Mouse (Mus musculus) hindbrain, embryonic 16.5 days (tissue): ENCODE results near the gene March10. TPM values are rescaled to one million over a fixed set of nuclear protein-coding genes. Genes with fewer than 3 reads are reported as not detected.
A peak's percentile ranks its signal among the peaks of the same experiment; 100 is the strongest.

Source experiments
- ATAC-seq: fragments of 200-750 bp; cut with Nextera tagmentation; 2 replicates; pipeline ENCODE4 v1.8.0; 2017; ENCODE audit warnings: moderate TSS enrichment, moderate library complexity
- H3K27ac ChIP-seq: fragments of 300-500 bp; sonication (generic); 2 replicates; pipeline ENCODE4 v1.5.1; 2014; ENCODE audit warnings: low read depth, mild to moderate bottlenecking, control low read depth, low read length, moderate library complexity
- H3K27me3 ChIP-seq: fragments of 300-500 bp; sonication (generic); replicated peaks from 2 replicates; pipeline ENCODE4 v1.6.1; 2014; ENCODE audit warnings: low read length; ENCODE audit not compliant: control insufficient read depth, insufficient read depth
- H3K36me3 ChIP-seq: fragments of 300-500 bp; sonication (generic); 2 replicates; pipeline ENCODE4 v1.6.1; 2014; ENCODE audit warnings: mild to moderate bottlenecking, low read length, moderate library complexity, mixed read lengths; ENCODE audit not compliant: control insufficient read depth, insufficient read depth
- H3K4me1 ChIP-seq: fragments of 300-500 bp; sonication (generic); 2 replicates; pipeline ENCODE4 v1.6.1; 2014; ENCODE audit warnings: low read depth, low read length; ENCODE audit not compliant: control insufficient read depth, insufficient read depth
- H3K4me2 ChIP-seq: fragments of 300-500 bp; sonication (generic); 2 replicates; pipeline ENCODE4 v1.6.1; 2014; ENCODE audit warnings: mild to moderate bottlenecking, low read length, control low read depth, moderate library complexity
- H3K4me3 ChIP-seq: fragments of 300-500 bp; sonication (generic); 2 replicates; pipeline ENCODE4 v1.5.1; 2014; ENCODE audit warnings: mild to moderate bottlenecking, low read length, control low read depth, moderate library complexity
- H3K9ac ChIP-seq: fragments of 300-500 bp; sonication (generic); 2 replicates; pipeline ENCODE4 v1.6.1; 2014; ENCODE audit warnings: low read depth, mild to moderate bottlenecking, control low read depth, low read length, moderate library complexity
- H3K9me3 ChIP-seq: fragments of 300-500 bp; sonication (generic); 2 replicates; pipeline ENCODE4 v1.6.1; 2014; ENCODE audit warnings: mild to moderate bottlenecking, low read length, moderate library complexity; ENCODE audit not compliant: control insufficient read depth
- WGBS: fragments of 180-500 bp; shearing (Covaris S2); extraction: QIAGEN DNeasy Blood & Tissue Kit; methylation state at CpG from one replicate; pipeline ENCODE4 v1.1.7; 2014; 5-methylcytosine and 5-hydroxymethylcytosine counted together
- polyA plus RNA-seq: library from polyadenylated mRNA; unstranded; fragments of >200 nt; fragmentation: Nextera tagmentation; extraction: Ambion mirVana; gene quantifications from 2 replicates; pipeline ENCODE4 v1.2.1, GENCODE M21; 2015

Gene March10
- polyA plus RNA-seq, 1 experiment from 2014 or later = 0.38 TPM

DNA sequence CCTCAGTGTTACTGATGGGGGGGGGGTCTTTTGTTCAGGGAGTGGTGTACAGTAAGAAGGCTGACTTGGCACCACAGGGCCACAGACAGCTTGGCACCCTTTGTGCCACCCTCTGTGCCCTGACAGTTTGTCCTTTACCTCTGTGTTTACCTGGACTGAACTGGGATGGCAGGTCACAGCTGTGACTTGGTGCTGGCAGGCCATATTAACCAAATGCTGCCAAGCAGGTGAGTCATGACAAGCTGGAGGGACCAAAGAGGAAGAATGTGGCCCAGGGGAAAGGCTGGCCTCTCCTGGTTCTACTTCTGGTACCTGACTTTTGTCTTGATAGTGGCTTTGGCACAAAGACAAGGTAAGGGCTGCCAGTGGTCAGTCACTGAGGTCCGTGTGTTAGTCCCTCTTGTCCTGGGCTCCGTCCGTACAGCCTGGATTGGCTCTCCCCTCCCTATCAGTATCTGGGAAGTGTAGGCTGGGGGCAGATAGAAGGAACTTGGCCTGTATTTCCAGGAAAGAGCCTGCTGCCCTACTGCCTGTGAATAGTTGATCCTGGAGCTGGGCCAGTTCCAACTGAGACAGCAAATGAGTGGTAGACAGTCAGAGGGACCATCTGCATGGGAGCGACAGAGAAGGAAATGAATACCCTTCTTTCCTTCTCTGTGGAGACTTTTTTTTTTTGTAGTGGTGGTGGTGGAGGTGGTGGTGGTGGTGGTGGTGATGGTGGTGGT is 94.3 kb downstream of the March10 start:
- Histone ChIP-seq H3K27ac (no peak overlapping the region), H3K4me2 (no peak overlapping the region), H3K27me3 (no peaks in the 10 kb centered on the region), H3K9ac (no peak overlapping the region), H3K36me3 (no peaks in the 10 kb centered on the region), H3K4me1 (peaks cover 23% of the 10 kb centered on the region), H3K9me3 (no peaks in the 10 kb centered on the region), H3K4me3 (no peak overlapping the region)
- WGBS = 75% methylated on average over 4 of the region's 4 CpGs
- no peak for ATAC-seq

GRCm38 (mm10) chr11:105356301-105356700 is 100.2 kb downstream of the March10 start:
- 73% methylated on average over 7 of the region's 7 CpGs for WGBS
- H3K9me3 ChIP-seq = no peaks in the 10 kb centered on the region
- H3K36me3 ChIP-seq = no peaks in the 10 kb centered on the region
- H3K4me3 ChIP-seq = no peak overlapping the region
- peaks cover 6% of the 10 kb centered on the region for H3K4me1 ChIP-seq
- H3K27me3 ChIP-seq = no peaks in the 10 kb centered on the region
- H3K9ac ChIP-seq = no peak overlapping the region
- no peak overlapping the region for H3K27ac ChIP-seq
- no peak for ATAC-seq
- no peak overlapping the region for H3K4me2 ChIP-seq

- H3K9me3 ChIP-seq = no peaks in the 10 kb centered on the region
- H3K4me3 ChIP-seq = no peak overlapping the region
- ATAC-seq = no peak
- 87% methylated on average over 4 of the region's 4 CpGs for WGBS
- peaks cover 6% of the 10 kb centered on the region for H3K4me1 ChIP-seq
- no peak overlapping the region; the same call in 1 of the 2 replicates for H3K27ac ChIP-seq
- H3K9ac ChIP-seq = no peak overlapping the region
- no peaks in the 10 kb centered on the region for H3K36me3 ChIP-seq
- H3K27me3 ChIP-seq = no peaks in the 10 kb centered on the region
- H3K4me2 ChIP-seq = no peak overlapping the region
These were observed 102.6 kb downstream of the March10 start for GRCm38 (mm10) chr11:105353891-105354280.

DNA sequence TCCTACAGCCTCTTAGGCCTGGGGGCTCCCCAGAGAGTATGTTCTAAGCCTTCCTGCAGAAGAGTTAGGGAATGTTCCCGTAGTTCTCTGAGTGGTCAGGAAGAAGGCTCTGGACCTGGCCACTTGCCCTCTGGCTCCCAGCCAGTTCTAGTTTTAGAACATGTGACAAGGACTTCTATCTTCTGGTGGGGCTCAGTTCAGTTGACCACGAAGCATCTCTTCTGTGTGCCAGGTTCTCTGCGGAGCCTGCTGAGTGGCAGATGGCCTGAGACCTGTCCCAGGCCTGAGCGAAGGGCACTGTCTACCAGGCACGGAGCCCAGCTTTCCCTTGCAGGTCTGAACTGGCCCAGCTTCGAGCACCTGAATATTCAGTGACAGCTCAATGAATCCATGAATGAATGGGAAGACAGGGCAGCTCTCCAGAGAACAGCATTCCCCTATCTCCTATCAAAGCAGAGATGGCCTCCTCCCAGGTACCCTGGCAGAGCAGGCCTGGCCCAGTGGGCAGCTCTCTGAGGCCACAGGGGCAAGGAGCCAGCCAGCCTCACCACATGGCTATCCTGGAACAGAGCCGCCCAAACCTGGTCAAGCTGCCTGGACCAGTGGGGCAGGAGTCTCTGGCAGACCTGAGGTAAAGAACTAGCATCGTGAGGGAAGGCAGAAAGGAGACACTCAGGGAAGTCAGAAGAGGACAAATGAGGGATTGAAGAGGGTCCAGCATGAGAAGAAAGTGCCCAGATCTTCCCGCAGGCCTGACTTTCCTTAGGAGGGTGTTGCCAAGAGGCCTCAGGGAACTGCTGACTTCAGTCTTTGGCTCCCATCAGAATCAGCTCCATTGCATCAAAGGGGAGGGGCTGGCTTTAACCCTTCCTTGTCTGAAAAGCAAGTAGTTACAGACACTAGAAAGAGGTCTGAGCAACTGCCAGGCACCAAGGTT is 103.3 kb downstream of the March10 start:
- H3K4me3 ChIP-seq = no peak overlapping the region
- 50% methylated on average over 9 of the region's 9 CpGs for WGBS
- peak overlapping the region; percentile 6; the same call in 1 of the 2 replicates for H3K27ac ChIP-seq
- H3K4me1 ChIP-seq = peaks cover 6% of the 10 kb centered on the region
- H3K4me2 ChIP-seq = no peak overlapping the region
- H3K36me3 ChIP-seq = no peaks in the 10 kb centered on the region
- H3K9ac ChIP-seq = 0 out of 2 replicates have a peak overlapping the region, but pooled peaks have one; percentile 5
- ATAC-seq = peak; percentile 81
- H3K9me3 ChIP-seq = no peaks in the 10 kb centered on the region
- H3K27me3 ChIP-seq = no peaks in the 10 kb centered on the region

GRCm38 (mm10) chr11:105352152-105352551 is 104.4 kb downstream of the March10 start:
- ATAC-seq = no peak
- no peak overlapping the region for H3K9ac ChIP-seq
- H3K4me2 ChIP-seq = no peak overlapping the region
- no peak overlapping the region for H3K4me3 ChIP-seq
- no peaks in the 10 kb centered on the region for H3K9me3 ChIP-seq
- no peaks in the 10 kb centered on the region for H3K36me3 ChIP-seq
- no peak overlapping the region for H3K27ac ChIP-seq
- 78% methylated on average over 8 of the region's 8 CpGs for WGBS
- no peaks in the 10 kb centered on the region for H3K27me3 ChIP-seq
- H3K4me1 ChIP-seq = peaks cover 9% of the 10 kb centered on the region

DNA sequence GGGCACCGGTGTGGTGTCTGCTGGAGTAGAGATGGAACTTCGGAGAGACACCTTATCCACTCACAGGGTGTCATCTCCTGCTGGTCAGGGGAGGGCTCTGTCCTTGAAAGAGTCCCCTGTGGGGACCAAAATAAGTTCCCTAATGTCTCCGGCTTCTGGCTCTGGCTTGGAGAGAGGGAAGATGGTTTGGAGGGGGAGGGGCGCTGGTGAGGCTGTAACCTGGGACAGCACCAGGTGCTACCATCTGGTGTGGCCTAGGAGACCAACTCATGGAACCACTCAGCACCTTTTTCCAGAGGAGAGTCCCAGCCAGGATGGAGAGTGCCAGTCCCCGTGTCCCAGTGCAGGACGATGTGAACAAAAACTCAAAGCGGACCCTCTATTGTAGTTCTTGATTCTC is 105.9 kb downstream of the March10 start:
- Histone ChIP-seq H3K27me3 (no peaks in the 10 kb centered on the region), H3K9me3 (no peaks in the 10 kb centered on the region), H3K4me3 (no peak overlapping the region), H3K4me1 (peaks cover 9% of the 10 kb centered on the region), H3K9ac (no peak overlapping the region), H3K36me3 (no peaks in the 10 kb centered on the region), H3K27ac (no peak overlapping the region), H3K4me2 (no peak overlapping the region)
- ATAC-seq = no peak
- 88% methylated on average over 7 of the region's 7 CpGs for WGBS

GRCm38 (mm10) chr11:105349780-105350324 is 106.7 kb downstream of the March10 start:
- WGBS = 95% methylated on average over 19 of the region's 19 CpGs
- H3K27ac ChIP-seq = no peak overlapping the region
- H3K4me1 ChIP-seq = peaks cover 9% of the 10 kb centered on the region
- H3K9me3 ChIP-seq = no peaks in the 10 kb centered on the region
- no peak overlapping the region for H3K9ac ChIP-seq
- H3K36me3 ChIP-seq = no peaks in the 10 kb centered on the region
- no peak overlapping the region for H3K4me2 ChIP-seq
- no peak for ATAC-seq
- no peak overlapping the region for H3K4me3 ChIP-seq
- H3K27me3 ChIP-seq = no peaks in the 10 kb centered on the region

GRCm38 (mm10) chr11:105348495-105348982 is 108.0 kb downstream of the March10 start:
- H3K36me3 ChIP-seq = no peaks in the 10 kb centered on the region
- H3K9me3 ChIP-seq = no peaks in the 10 kb centered on the region
- H3K4me2 ChIP-seq = no peak overlapping the region
- H3K27ac ChIP-seq = no peak overlapping the region
- no peak for ATAC-seq
- no peak overlapping the region for H3K9ac ChIP-seq
- WGBS = 91% methylated on average over 9 of the region's 9 CpGs
- peaks cover 9% of the 10 kb centered on the region for H3K4me1 ChIP-seq
- no peak overlapping the region for H3K4me3 ChIP-seq
- H3K27me3 ChIP-seq = no peaks in the 10 kb centered on the region
